Mouse (Mus musculus) lung, postnatal 0 days (tissue): ENCODE results near the gene Srd5a2.

Source experiments
- CTCF ChIP-seq: IDR thresholded peaks from 2 replicates; pipeline ENCODE4 v1.5.1; 2016; ENCODE audit warnings: antibody characterized with exemption, mild to moderate bottlenecking
- EP300 ChIP-seq: IDR thresholded peaks from 2 replicates; pipeline ENCODE4 v1.6.1; 2016; ENCODE audit warnings: antibody characterized with exemption, mild to moderate bottlenecking, control low read depth

DNA sequence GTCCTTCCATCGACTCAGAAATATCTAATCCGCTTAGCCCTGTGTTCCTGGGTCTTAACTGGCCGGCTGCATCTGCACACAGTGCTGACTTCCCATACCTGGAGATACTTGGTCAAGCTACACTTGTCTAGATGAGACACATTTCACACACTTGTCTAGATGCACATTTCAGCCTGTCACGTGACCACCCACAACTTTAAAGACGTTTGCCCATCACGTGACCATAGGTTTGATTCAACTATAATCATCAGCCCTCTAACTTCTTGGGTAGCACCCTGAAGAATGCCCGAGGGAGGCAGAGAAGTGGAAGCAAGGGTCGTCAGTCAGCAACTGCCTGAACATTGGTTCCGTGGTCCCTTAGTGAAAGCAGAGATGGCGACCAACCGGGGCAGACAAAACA lies 75.1 kb downstream of the Srd5a2 start:
- no peak for TF ChIP-seq CTCF
- no peak for TF ChIP-seq EP300
